Mouse (Mus musculus) c-Kit-positive CD71-positive TER-119-positive erythroid progenitor cells, embryonic 14.5 days (primary cell): ENCODE measurements around the gene Ccdc57.
A peak's percentile ranks its signal among the peaks of the same experiment; 100 is the strongest.
"Not testable (repeated sequence)": the region's sequence is repeated elsewhere in the genome, so short reads cannot be mapped to it uniquely, and the experiment has no call there.

Source experiments
- DNase-seq: peaks from one replicate; pipeline ENCODE4 v3.0.0-alpha.2; 2013; ENCODE audit warnings: low spot score

Ccdc57 gene

DNA sequence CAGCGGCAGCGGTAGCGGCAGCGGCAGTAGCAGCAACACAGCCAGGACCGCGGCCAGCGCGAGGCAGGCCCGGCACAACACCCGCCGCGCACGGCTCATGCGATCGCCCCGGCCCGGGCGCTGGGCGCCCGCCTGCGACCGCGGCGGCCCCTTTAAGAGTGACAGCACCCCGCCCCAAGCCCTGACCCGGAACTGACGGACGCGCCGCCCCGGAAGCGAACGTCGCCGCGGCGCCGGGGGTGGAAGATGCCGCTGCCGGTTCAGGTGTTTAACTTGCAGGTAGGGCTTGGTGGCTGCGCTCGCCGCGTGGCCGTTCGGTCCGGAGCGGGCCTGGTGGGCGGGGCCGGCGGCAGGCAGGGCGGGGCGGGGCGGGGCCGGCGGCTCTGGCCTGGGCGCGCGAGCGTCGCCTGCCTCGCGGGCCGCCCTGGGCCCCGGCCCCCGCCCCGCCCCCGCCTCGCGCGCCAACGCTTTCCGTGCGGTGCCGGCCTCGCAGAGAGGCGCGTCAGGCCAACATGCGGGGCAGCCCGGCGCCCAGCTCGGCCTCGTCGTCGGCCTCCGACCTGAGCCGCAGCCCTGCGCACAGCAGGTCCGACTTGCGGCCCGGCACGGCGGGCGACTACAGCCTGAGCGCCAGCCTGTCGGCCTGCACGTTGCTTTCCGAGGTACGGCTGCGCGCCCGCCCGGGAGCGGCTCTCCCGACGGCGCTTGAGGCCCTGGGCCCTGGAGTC lies 148.4 kb downstream of the Ccdc57 start, which contains the start of the genes Rfng and Gps1:
Gene Rfng, minus strand, starts transcription at position 144 of the 728 bp plus-strand sequence.
Gene Gps1, plus strand, starts transcription at position 209 of the 728 bp plus-strand sequence.
- peak; percentile 73 for DNase-seq

DNA sequence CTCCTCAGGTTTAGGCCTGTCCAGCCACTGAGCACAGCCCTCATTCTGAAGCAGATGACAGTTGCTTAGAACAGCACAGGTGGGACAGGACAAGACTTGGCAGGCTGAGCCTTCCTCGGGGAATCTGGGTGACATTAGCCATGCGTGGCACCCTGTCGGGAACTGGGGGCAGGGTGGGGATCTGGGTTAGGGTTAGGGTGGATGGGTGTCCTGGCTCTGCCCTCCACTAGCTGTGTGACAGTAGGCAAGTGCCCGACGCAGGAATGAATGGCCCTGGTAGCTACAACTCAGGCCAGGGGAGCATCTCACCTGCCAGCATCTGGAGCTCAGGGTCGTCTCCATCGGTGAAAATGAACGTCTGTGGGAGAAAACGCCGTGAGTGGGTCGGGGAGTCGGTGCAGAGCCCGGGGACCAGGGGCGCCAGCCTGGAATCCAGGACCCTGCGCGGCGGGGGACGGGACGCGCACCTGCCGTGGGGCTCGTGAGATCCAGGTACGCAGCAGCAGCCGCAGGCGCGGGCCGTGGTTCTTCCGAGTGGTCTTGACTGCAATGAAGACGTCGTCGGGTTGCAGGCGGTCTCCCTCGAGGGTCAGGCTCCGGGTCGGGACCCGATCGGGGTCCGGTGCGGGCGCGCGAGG lies 149.1 kb downstream of the Ccdc57 start:
- no peak for DNase-seq

DNA sequence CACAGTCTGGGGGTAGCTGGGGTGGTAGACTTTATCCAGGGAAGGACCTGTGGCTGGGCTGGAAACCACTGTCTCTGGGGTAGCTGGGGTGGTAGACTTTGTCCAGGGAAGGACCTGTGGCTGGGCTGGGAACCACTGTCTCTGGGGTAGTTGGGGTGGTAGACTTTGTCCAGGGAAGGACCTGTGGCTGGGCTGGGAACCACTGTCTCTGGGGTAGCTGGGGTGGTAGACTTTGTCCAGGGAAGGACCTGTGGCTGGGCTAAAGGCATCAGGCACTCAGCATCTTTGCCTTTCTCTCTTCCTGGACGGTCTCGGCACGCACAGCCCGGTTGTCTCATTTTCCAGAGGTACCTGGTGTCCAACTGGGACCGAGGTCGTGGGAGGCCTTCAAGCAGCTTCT lies 151.3 kb downstream of the Ccdc57 start:
- DNase-seq: not testable (repeated sequence)

DNA sequence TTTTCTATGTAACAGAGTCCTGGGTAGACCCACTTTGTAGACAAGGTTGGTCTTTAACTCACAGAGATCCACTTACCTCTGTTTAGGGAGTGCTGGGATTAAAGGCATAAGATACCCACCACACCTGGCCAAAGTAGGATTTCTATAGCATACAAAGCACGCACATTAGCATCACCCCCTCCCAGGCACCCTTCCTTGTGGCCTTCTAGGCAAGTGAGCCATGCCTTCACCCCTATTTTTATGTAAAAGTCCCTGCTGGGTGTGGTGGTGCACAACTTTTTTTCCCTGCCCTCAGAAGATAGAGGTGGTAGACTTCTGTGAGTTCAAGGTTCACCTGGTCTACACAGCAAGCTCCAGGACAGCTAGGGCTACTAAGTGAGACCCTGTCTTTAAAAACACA lies 152.8 kb downstream of the Ccdc57 start:
- DNase-seq: no peak

DNA sequence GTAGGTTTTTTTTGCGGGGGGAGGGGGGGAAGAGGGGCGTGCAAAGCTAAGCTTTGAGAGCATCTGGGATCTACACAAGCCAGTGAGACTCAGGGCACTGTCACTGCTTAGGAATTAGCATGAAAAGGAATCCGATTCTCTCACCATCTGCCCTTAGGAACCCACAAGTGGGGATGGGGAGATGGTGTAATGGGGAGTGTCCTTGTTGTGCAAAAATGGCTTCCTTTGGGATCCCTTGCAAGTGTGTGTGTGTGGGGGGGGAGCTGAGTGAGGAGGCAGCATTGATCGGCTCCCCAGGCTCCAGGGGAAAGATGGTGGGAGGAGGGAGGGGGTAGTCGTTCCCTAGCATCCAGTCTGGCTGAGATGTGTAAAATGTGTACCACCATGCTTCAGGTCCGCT lies 155.5 kb downstream of the Ccdc57 start:
- no peak for DNase-seq
